Mouse (Mus musculus) midbrain, embryonic 11.5 days (tissue): ENCODE data around the gene Ppp1r26. TPM values are rescaled to one million over a fixed set of nuclear protein-coding genes. Genes with fewer than 3 reads are reported as not detected.
"Not testable (repeated sequence)": the region's sequence is repeated elsewhere in the genome, so short reads cannot be mapped to it uniquely, and the experiment has no call there.

Experiments
- ATAC-seq: fragments of 200-750 bp; cut with Nextera tagmentation; 2 replicates; pipeline ENCODE4 v1.8.0; 2017; ENCODE audit warnings: moderate TSS enrichment, moderate library complexity; ENCODE audit not compliant: low FRiP score
- DNase-seq: peaks from one replicate; pipeline ENCODE4 v3.0.0; 2015; ENCODE audit warnings: low spot score; ENCODE audit errors: missing footprints
- H3K27ac ChIP-seq: fragments of 300-500 bp; sonication (generic); 2 replicates; pipeline ENCODE4 v1.5.1; 2014; ENCODE audit warnings: low read depth, low read length
- H3K27me3 ChIP-seq: fragments of 300-500 bp; sonication (generic); 2 replicates; pipeline ENCODE4 v1.6.1; 2014; ENCODE audit warnings: mild to moderate bottlenecking, low read length, moderate library complexity, mixed read lengths; ENCODE audit not compliant: control insufficient read depth, insufficient read depth
- H3K36me3 ChIP-seq: fragments of 300-500 bp; sonication (generic); 2 replicates; pipeline ENCODE4 v1.6.1; 2014; ENCODE audit warnings: mild to moderate bottlenecking, low read length, moderate library complexity, mixed read lengths; ENCODE audit not compliant: control insufficient read depth, insufficient read depth
- H3K4me1 ChIP-seq: fragments of 300-500 bp; sonication (generic); 2 replicates; pipeline ENCODE4 v1.6.1; 2014; ENCODE audit warnings: low read length; ENCODE audit not compliant: control insufficient read depth, insufficient read depth
- H3K4me2 ChIP-seq: fragments of 300-500 bp; sonication (generic); 2 replicates; pipeline ENCODE4 v1.6.1; 2014; ENCODE audit warnings: mild to moderate bottlenecking, moderate library complexity
- H3K4me3 ChIP-seq: fragments of 300-500 bp; sonication (generic); 2 replicates; pipeline ENCODE4 v1.5.1; 2014; ENCODE audit warnings: low read depth, low read length
- H3K9ac ChIP-seq: fragments of 300-500 bp; sonication (generic); 2 replicates; pipeline ENCODE4 v1.6.1; 2014; ENCODE audit warnings: low read length
- H3K9me3 ChIP-seq: fragments of 300-500 bp; sonication (generic); 2 replicates; pipeline ENCODE4 v1.6.1; 2016; ENCODE audit warnings: low read length; ENCODE audit not compliant: control insufficient read depth
- WGBS: fragments of 180-500 bp; shearing (Covaris S2); extraction: QIAGEN DNeasy Blood & Tissue Kit; methylation state at CpG from one replicate; pipeline ENCODE4 v1.1.7; 2014; 5-methylcytosine and 5-hydroxymethylcytosine counted together
- polyA plus RNA-seq: library from polyadenylated mRNA; unstranded; fragments of >200 nt; fragmentation: Nextera tagmentation; extraction: Ambion mirVana; gene quantifications from 2 replicates; pipeline ENCODE4 v1.2.1, GENCODE M21; 2014

The Ppp1r26 gene
- polyA plus RNA-seq, 1 experiment from 2014 or later, result 3.2 TPM

DNA sequence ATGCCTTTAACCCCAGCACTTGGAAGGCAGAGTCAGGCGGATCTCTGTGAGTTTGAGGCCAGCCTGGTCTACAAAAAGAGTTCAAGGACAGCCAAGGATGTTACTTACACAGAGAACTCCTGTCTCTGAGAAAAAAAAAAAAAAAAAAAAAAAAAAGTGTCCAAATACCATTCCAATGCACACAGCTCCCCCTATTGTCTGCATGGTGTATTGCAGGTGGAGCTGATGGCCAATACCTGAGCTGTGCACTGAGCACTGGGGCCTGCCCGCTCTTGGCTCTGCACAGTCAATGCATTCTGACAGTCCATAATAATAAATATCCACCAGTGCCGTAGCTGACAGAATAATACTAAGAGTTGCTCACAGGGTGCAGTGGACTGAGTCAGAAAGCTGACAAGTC lies 17.3 kb downstream of the Ppp1r26 start:
- WGBS, result 46% methylated on average over 3 of the region's 3 CpGs
- H3K27me3 ChIP-seq, result peaks cover 5% of the 10 kb centered on the region; the same call in 1 of the 2 replicates
- no peaks in the 10 kb centered on the region for H3K9me3 ChIP-seq
- no peaks in the 10 kb centered on the region for H3K36me3 ChIP-seq
- DNase-seq, result peak; percentile 91
- no peak overlapping the region for H3K27ac ChIP-seq
- no peak overlapping the region for H3K4me3 ChIP-seq
- ATAC-seq, result no peak
- H3K9ac ChIP-seq, result no peak overlapping the region
- H3K4me1 ChIP-seq, result peaks cover 5% of the 10 kb centered on the region
- no peak overlapping the region for H3K4me2 ChIP-seq

GRCm38 (mm10) chr2:28464919-28465318 lies 18.3 kb downstream of the Ppp1r26 start:
- Histone ChIP-seq H3K4me2 (no peak overlapping the region), H3K27ac (no peak overlapping the region), H3K36me3 (peaks cover 9% of the 10 kb centered on the region), H3K4me1 (peaks cover 6% of the 10 kb centered on the region), H3K27me3 (peaks cover 5% of the 10 kb centered on the region; the same call in 1 of the 2 replicates), H3K4me3 (no peak overlapping the region), H3K9me3 (no peaks in the 10 kb centered on the region), H3K9ac (no peak overlapping the region)
- 87% methylated on average over 9 of the region's 9 CpGs for WGBS
- no peak for DNase-seq
- no peak for ATAC-seq

DNA sequence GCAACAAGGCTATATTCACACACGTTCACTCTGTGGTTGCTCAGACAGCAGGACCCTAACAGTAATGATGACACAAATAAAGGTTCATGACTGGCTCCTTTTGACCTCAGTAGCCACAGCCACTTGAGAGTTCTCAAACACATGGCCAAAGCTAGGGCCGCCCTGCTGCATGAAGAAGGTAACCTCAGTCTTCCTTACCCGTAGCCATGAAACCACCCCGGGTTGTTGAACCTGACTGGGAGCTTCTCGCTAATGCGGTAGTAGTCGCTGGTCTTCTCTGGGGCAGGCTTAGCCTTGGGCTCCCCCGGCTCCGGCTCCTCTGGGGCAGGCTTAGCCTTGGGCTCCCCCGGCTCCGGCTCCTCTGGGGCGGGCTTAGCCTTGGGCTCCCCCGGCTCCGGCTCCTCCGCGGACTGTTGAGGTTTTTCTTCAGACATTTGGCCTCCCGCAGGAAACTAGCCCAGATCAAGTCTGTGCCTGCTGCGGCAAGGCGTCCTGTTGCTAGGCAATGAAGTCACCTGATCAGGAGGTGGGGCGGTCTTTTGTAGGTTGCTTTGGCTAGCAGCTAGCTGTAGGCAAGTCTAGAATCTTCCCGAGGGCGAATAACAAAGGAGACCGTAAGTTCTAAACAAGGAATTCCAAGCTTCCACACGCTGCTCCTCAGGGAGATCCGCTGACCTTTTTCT lies 19.4 kb downstream of the Ppp1r26 start, which contains the start of gene 1700007K13Rik:
1700007K13Rik (minus strand) TSS at position 497 of the 683 bp plus-strand sequence.
- peaks cover 5% of the 10 kb centered on the region; the same call in 1 of the 2 replicates for H3K27me3 ChIP-seq
- peak within 1 kb of the TSS; percentile 13; the same call in 1 of the 2 replicates for H3K4me3 ChIP-seq
- peak within 1 kb of the TSS; percentile 35; the same call in 1 of the 2 replicates for H3K4me2 ChIP-seq
- H3K27ac ChIP-seq, result no peak within 1 kb of the TSS
- peaks cover 20% of the 10 kb centered on the region for H3K36me3 ChIP-seq
- 4% methylated on average over 25 of the region's 25 CpGs for WGBS
- DNase-seq (peak; percentile 93), ATAC-seq (peak; percentile 64)
- H3K9me3 ChIP-seq, result no peaks in the 10 kb centered on the region
- peaks cover 6% of the 10 kb centered on the region for H3K4me1 ChIP-seq
- H3K9ac ChIP-seq, result 0 out of 2 replicates have a peak within 1 kb of the TSS, but pooled peaks have one; percentile 10

- no peak within 1 kb of the TSS for H3K27ac ChIP-seq
- peaks cover 5% of the 10 kb centered on the region; the same call in 1 of the 2 replicates for H3K27me3 ChIP-seq
- peak within 1 kb of the TSS; percentile 98 for H3K9ac ChIP-seq
- H3K4me1 ChIP-seq, result peaks cover 6% of the 10 kb centered on the region
- peak within 1 kb of the TSS; percentile 87 for H3K4me2 ChIP-seq
- DNase-seq, result peak; percentile 100
- peak within 1 kb of the TSS; percentile 95 for H3K4me3 ChIP-seq
- under 1% methylated on average over 46 of the region's 52 CpGs for WGBS
- ATAC-seq, result peak; percentile 92
- H3K9me3 ChIP-seq, result peaks cover 1% of the 10 kb centered on the region; the same call in 1 of the 2 replicates
- H3K36me3 ChIP-seq, result peaks cover 28% of the 10 kb centered on the region
Measured at GRCm38 (mm10) chr2:28467860-28468485, 21.4 kb downstream of the Ppp1r26 start, which contains the start of gene Mrps2. TSS of gene Mrps2 (plus strand) at chr2:28468066.

DNA sequence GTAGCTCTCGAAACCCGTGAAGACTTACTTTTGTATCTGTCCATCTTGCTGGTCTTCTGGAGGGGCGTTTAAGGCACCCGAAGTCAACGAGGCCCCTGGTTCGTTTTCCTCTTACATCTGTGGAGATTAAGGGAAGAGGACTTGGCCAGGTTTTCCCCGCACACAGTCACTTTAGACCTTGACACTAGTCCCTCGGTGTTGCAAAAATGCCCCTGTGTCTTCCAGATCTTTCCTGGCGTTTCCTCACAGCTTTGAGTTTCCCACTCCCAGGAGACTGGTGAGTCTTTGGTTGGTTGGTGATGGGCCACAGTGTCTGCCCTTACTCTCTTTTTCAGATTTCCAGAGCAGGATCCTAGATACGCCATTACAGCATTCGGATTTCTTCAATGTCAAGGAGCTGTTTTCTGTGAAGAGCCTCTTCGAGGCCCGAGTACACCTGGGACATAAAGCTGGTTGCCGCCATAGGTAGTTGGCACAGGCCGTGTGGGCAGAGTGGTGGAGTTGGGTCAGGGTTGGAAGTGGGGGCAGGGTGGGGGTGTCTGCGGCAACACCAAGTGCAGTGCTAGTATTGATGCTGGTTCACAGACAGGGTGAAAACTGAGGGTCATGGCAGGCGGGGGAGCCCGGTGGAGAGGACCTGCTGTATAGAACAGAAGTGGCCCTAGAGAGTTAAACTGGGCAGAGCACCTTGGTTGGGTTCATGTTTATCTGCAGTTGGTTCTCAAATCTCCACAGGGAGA lies 22.1 kb downstream of the Ppp1r26 start:
- H3K4me2 ChIP-seq, result peak overlapping the region; percentile 87
- 52% methylated on average over 18 of the region's 18 CpGs for WGBS
- H3K36me3 ChIP-seq, result peaks cover 30% of the 10 kb centered on the region
- peaks cover 6% of the 10 kb centered on the region for H3K4me1 ChIP-seq
- peaks cover 3% of the 10 kb centered on the region; the same call in 1 of the 2 replicates for H3K9me3 ChIP-seq
- DNase-seq (no peak), ATAC-seq (no peak)
- H3K27me3 ChIP-seq, result peaks cover 5% of the 10 kb centered on the region; the same call in 1 of the 2 replicates
- H3K9ac ChIP-seq, result peak overlapping the region; percentile 98
- H3K4me3 ChIP-seq, result peak overlapping the region; percentile 95
- H3K27ac ChIP-seq, result no peak overlapping the region

GRCm38 (mm10) chr2:28469461-28469860 lies 22.9 kb downstream of the Ppp1r26 start:
- 96% methylated on average over 14 of the region's 14 CpGs for WGBS
- Histone ChIP-seq H3K9me3 (peaks cover 3% of the 10 kb centered on the region; the same call in 1 of the 2 replicates), H3K27ac (no peak overlapping the region), H3K4me1 (peaks cover 6% of the 10 kb centered on the region), H3K36me3 (peaks cover 30% of the 10 kb centered on the region), H3K27me3 (peaks cover 5% of the 10 kb centered on the region; the same call in 1 of the 2 replicates), H3K4me2 (no peak overlapping the region), H3K4me3 (no peak overlapping the region), H3K9ac (no peak overlapping the region)
- ATAC-seq, result no peak
- no peak for DNase-seq

DNA sequence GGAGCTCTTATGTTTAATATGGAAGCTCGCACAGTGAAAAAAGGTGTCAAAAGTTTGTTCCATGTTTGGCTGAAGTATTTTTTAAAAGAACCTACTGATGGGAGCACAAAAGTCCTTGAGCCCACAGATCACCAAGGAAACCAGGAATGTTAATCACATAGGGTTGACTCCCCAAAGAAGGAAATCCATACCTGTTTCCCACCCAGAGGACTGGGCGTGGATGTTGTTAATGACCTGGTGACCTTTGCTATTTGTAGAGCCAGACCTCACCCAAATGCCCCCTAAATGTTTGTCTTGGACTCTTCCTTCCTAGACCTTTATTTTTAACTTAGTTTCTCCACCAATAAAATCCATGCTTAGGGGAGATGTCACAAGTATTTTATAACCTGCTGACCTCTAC lies 24.0 kb downstream of the Ppp1r26 start:
- WGBS, result 100% methylated on average over 2 of the region's 2 CpGs
- no peak overlapping the region for H3K9ac ChIP-seq
- H3K4me2 ChIP-seq, result no peak overlapping the region
- H3K27ac ChIP-seq, result no peak overlapping the region
- DNase-seq, result no peak
- no peak for ATAC-seq
- no peaks in the 10 kb centered on the region for H3K27me3 ChIP-seq
- H3K4me3 ChIP-seq, result no peak overlapping the region
- peaks cover 6% of the 10 kb centered on the region for H3K4me1 ChIP-seq
- H3K36me3 ChIP-seq, result peaks cover 30% of the 10 kb centered on the region
- H3K9me3 ChIP-seq, result peaks cover 3% of the 10 kb centered on the region; the same call in 1 of the 2 replicates

DNA sequence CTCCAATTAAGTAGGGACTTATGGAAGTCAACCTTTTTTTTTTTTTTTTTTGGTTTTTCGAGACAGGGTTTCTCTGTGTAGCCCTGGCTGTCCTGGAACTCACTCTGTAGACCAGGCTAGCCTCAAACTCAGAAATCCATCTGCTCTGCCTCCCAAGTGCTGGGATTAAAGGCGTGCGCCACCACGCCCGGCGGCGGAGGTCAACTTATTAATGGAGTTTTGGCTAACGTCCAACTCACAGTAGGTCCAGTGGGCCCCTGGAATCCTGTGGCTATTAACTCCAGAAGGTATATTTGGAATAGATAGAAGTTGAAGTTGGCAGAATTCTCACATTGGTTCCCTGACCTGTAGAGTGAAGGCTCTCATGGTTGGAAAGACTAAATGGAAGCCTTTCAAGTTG lies 25.4 kb downstream of the Ppp1r26 start:
- H3K4me2 ChIP-seq, H3K9ac ChIP-seq, H3K27ac ChIP-seq, H3K9me3 ChIP-seq, DNase-seq, H3K4me3 ChIP-seq, H3K4me1 ChIP-seq, H3K27me3 ChIP-seq, ATAC-seq: not testable (repeated sequence)
- H3K36me3 ChIP-seq, result peaks cover 30% of the 10 kb centered on the region
- WGBS, result 96% methylated on average over 8 of the region's 8 CpGs
